Mouse (Mus musculus): Measurements from ENCODE around the gene E330021D16Rik. TPM values are rescaled to one million over a fixed set of nuclear protein-coding genes. Genes with fewer than 3 reads are reported as not detected.

E330021D16Rik gene
- total and polyA plus RNA-seq, 3 experiments = not detected

GRCm38 (mm10) chr6:136431169-136431895, 16.0 kb upstream of the E330021D16Rik start:
- H3K4me1 ChIP-seq (ENCODE audit: control insufficient read depth in 1 of 2, insufficient read depth in 2 of 2) = peaks cover 7 to 21% of the 10 kb centered on the region in 2 experiments; a peak in 3 of 4 replicates
- in situ Hi-C loops (cut with MboI; ENCODE audit: low pct_ligation_motif_present, low pct_unique_long_range_greater_than_20kb, low sequenced_read_pairs) (loop anchor here (25.0 kb wide), 2 partner anchors 281 to 556 kb away; no protein-coding TSS in a partner anchor), dilution Hi-C loops (cut with MboI; ENCODE audit: extremely low pct_ligation_motif_present, extremely low pct_unique_long_range_greater_than_20kb, low sequenced_read_pairs) (no loop called here)
- DNase-seq (ENCODE audit: extremely low read depth) = no peak
- H3K36me3 ChIP-seq (replicated peaks in 1 of 2; ENCODE audit: control insufficient read depth in 1 of 2, insufficient read depth in 1 of 2, low read length in 1 of 2) = no peaks in the 10 kb centered on the region
- 0 out of 2 replicates have a peak overlapping the region, but pooled peaks have one; percentile 16 for H3K9ac ChIP-seq (ENCODE audit: insufficient read depth, low read depth)
- TF ChIP-seq MAFK (IDR thresholded peaks at IDR 0.05; ENCODE audit: insufficient replicate concordance, low read length) (no peak), MAX (IDR thresholded peaks at IDR 0.05; ENCODE audit: low read length) (no peak), RCOR1 (conservative IDR thresholded peaks at IDR 0.05; ENCODE audit: low read depth, low read length) (0 out of 2 replicates have a peak, but pooled peaks have one; percentile 35), SMC3 (IDR thresholded peaks at IDR 0.05; ENCODE audit: low read depth, low read length) (no peak), IRF4 (IDR thresholded peaks at IDR 0.05; ENCODE audit: low read depth, low read length) (0 out of 2 replicates have a peak, but pooled peaks have one; percentile 43), JUN (IDR thresholded peaks at IDR 0.05; ENCODE audit: insufficient read depth, low read depth, low read length) (no peak), TCF12 (IDR thresholded peaks at IDR 0.05; ENCODE audit: low read depth, low read length) (peak; percentile 66; the same call in 1 of the 2 replicates), PAX5 (IDR thresholded peaks at IDR 0.05; ENCODE audit: low read length) (no peak), MYC (IDR thresholded peaks at IDR 0.05; ENCODE audit: low read depth, low read length) (no peak), USF1 (IDR thresholded peaks at IDR 0.05; ENCODE audit: low read depth, low read length) (no peak), CHD2 (IDR thresholded peaks at IDR 0.05; ENCODE audit: low read length) (no peak), MAZ (IDR thresholded peaks at IDR 0.05; ENCODE audit: low read depth, low read length) (0 out of 2 replicates have a peak, but pooled peaks have one; percentile 31), BHLHE40 (IDR thresholded peaks at IDR 0.05; ENCODE audit: low read depth, low read length) (peak; percentile 60), TBP (conservative IDR thresholded peaks at IDR 0.05; ENCODE audit: low read depth, low read length) (no peak), ETS1 (conservative IDR thresholded peaks at IDR 0.05; ENCODE audit: low read depth, low read length) (peak; percentile 24; the same call in 1 of the 2 replicates), CTCF (conservative IDR thresholded peaks at IDR 0.05 in 1 of 2, IDR thresholded peaks at IDR 0.05 in 1 of 2; ENCODE audit: low read depth in 2 of 2, low read length in 2 of 2) (no peak)
- peak overlapping the region; percentile 41 for H3K27ac ChIP-seq (ENCODE audit: insufficient read depth, low read depth)
- H3K4me3 ChIP-seq (replicated peaks in 1 of 3; ENCODE audit: low read depth in 2 of 3, low read length in 2 of 3, poor library complexity in 1 of 3) = no peak overlapping the region
- H3K9me3 ChIP-seq (replicated peaks; ENCODE audit: low read length) = no peaks in the 10 kb centered on the region
- H3K4me2 ChIP-seq (ENCODE audit: insufficient read depth, low read depth, poor library complexity, severe bottlenecking) = 0 out of 2 replicates have a peak overlapping the region, but pooled peaks have one; percentile 47
- no peaks in the 10 kb centered on the region for H3K79me2 ChIP-seq (replicated peaks; ENCODE audit: control insufficient read depth, extremely low read depth, insufficient read depth, poor library complexity, severe bottlenecking)
- H3K27me3 ChIP-seq (replicated peaks) = no peaks in the 10 kb centered on the region

- dilution Hi-C loops (cut with MboI; ENCODE audit: extremely low pct_ligation_motif_present, extremely low pct_unique_long_range_greater_than_20kb, low sequenced_read_pairs) = no loop called here
- in situ Hi-C loops (cut with MboI; ENCODE audit: low pct_ligation_motif_present, low pct_unique_long_range_greater_than_20kb, low sequenced_read_pairs) = loop anchor here (5.0 to 25.0 kb wide), 4 partner anchors 33 to 558 kb away; no protein-coding TSS in a partner anchor
- no peak overlapping the region for H3K9ac ChIP-seq (ENCODE audit: insufficient read depth, low read depth)
- no peaks in the 10 kb centered on the region for H3K79me2 ChIP-seq (replicated peaks; ENCODE audit: control insufficient read depth, extremely low read depth, insufficient read depth, poor library complexity, severe bottlenecking)
- H3K4me2 ChIP-seq (ENCODE audit: insufficient read depth, low read depth, poor library complexity, severe bottlenecking) = no peak overlapping the region
- H3K4me1 ChIP-seq (ENCODE audit: control insufficient read depth in 1 of 2, insufficient read depth in 2 of 2) = peaks cover 7 to 25% of the 10 kb centered on the region in 2 experiments; a peak in 3 of 4 replicates
- DNase-seq (ENCODE audit: extremely low read depth) = no peak
- no peaks in the 10 kb centered on the region for H3K9me3 ChIP-seq (replicated peaks; ENCODE audit: low read length)
- TF ChIP-seq POLR2AphosphoS2 (IDR thresholded peaks at IDR 0.05; ENCODE audit: low read depth, low read length) = no peak
- no peak for TF ChIP-seq NELFE (IDR thresholded peaks at IDR 0.05; ENCODE audit: low read depth, low read length)
- no peak for TF ChIP-seq RCOR1 (conservative IDR thresholded peaks at IDR 0.05; ENCODE audit: low read depth, low read length)
- no peaks in the 10 kb centered on the region for H3K36me3 ChIP-seq (replicated peaks in 1 of 2; ENCODE audit: control insufficient read depth in 1 of 2, insufficient read depth in 1 of 2, low read length in 1 of 2)
- H3K27me3 ChIP-seq (replicated peaks) = no peaks in the 10 kb centered on the region
- no peak overlapping the region for H3K27ac ChIP-seq (ENCODE audit: insufficient read depth, low read depth)
- H3K4me3 ChIP-seq (replicated peaks in 1 of 3; ENCODE audit: low read depth in 2 of 3, low read length in 2 of 3, poor library complexity in 1 of 3) = no peak overlapping the region
These were observed 14.1 kb upstream of the E330021D16Rik start for GRCm38 (mm10) chr6:136429441-136429840.

Measured in CH12.LX (cell line).